Mouse (Mus musculus): ENCODE results near the gene Taar6. TPM values are rescaled to one million over a fixed set of nuclear protein-coding genes. Genes with fewer than 3 reads are reported as not detected.
A peak's percentile ranks its signal among the peaks of the same experiment; 100 is the strongest.

Gene Taar6
- polyA plus RNA-seq, 1 experiment from 2014 or later, result not detected

DNA sequence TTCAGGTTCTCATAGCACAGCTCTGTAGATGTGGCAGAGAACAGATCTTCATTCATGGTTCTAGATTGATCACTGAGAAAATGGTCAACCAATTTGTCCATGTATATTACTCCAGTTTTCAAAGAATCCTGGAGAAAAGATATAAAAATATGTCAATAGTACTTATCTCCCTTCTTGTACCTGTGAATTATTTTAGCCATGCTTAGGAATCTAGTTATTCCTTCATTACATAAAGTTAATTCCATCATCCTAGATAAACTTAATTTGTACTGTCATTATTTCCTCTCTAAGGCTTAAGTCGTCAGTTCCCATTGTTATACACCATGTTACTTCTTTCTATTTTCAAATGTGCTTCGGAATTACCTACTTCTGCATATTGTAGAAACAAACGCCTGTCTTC lies 7.9 kb upstream of the Taar6 start, which contains the start of gene Taar7a:
Gene Taar7a (minus strand): TSS at position 101 of the 400 bp plus-strand sequence.
- H3K4me2 ChIP-seq (replicated peaks; ENCODE audit: low read depth), result no peak within 1 kb of the TSS
- ATAC-seq, result no peak
- H3K36me3 ChIP-seq (ENCODE audit: control insufficient read depth, insufficient read depth), result no peaks in the 10 kb centered on the region
- no peak within 1 kb of the TSS for H3K9ac ChIP-seq (ENCODE audit: low read depth, low read length)
- WGBS, result 84% methylated on average over 3 of the region's 3 CpGs
- no peak within 1 kb of the TSS for H3K4me3 ChIP-seq (ENCODE audit: low read depth, low read length)
- no peaks in the 10 kb centered on the region for H3K27me3 ChIP-seq (replicated peaks; ENCODE audit: control insufficient read depth, insufficient read depth, low read length)
- H3K4me1 ChIP-seq (replicated peaks; ENCODE audit: control insufficient read depth, insufficient read depth, low read length), result no peaks in the 10 kb centered on the region
- TF ChIP-seq CTCF (IDR thresholded peaks at IDR 0.05; ENCODE audit: low read depth), result no peak
- H3K9me3 ChIP-seq (ENCODE audit: control insufficient read depth), result no peaks in the 10 kb centered on the region
- no peak within 1 kb of the TSS for H3K27ac ChIP-seq (ENCODE audit: low read depth, low read length)

DNA sequence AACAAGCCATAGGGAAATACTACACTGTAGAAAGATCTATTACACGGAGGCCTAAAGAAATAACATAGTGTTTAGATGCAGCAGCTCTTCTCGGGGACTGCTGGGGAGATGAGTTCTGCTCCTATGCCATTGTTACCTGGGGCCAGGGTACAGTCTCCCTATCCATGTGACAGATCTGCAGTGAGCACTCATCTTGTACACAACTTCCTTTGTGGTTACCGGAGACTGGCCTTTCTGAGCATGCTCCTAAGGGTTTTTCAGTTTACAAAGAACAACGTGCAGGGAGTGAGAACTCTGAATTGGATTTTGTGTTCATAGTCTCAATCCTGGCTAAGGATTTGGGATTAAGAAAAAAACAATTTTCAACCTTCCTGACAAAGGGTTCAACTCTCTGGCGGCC lies 973 bp upstream of the Taar6 start:
- Histone ChIP-seq H3K4me1 (replicated peaks; ENCODE audit: control insufficient read depth, insufficient read depth, low read length) (no peaks in the 10 kb centered on the region), H3K4me2 (replicated peaks; ENCODE audit: low read depth) (no peak overlapping the region), H3K27ac (ENCODE audit: low read depth, low read length) (no peak overlapping the region), H3K9ac (ENCODE audit: low read depth, low read length) (no peak overlapping the region), H3K4me3 (ENCODE audit: low read depth, low read length) (no peak overlapping the region), H3K9me3 (ENCODE audit: control insufficient read depth) (no peaks in the 10 kb centered on the region), H3K36me3 (ENCODE audit: control insufficient read depth, insufficient read depth) (no peaks in the 10 kb centered on the region), H3K27me3 (replicated peaks; ENCODE audit: control insufficient read depth, insufficient read depth, low read length) (no peaks in the 10 kb centered on the region)
- TF ChIP-seq CTCF (IDR thresholded peaks at IDR 0.05; ENCODE audit: low read depth), result no peak
- ATAC-seq, result no peak
- 71% methylated on average over 5 of the region's 5 CpGs for WGBS

DNA sequence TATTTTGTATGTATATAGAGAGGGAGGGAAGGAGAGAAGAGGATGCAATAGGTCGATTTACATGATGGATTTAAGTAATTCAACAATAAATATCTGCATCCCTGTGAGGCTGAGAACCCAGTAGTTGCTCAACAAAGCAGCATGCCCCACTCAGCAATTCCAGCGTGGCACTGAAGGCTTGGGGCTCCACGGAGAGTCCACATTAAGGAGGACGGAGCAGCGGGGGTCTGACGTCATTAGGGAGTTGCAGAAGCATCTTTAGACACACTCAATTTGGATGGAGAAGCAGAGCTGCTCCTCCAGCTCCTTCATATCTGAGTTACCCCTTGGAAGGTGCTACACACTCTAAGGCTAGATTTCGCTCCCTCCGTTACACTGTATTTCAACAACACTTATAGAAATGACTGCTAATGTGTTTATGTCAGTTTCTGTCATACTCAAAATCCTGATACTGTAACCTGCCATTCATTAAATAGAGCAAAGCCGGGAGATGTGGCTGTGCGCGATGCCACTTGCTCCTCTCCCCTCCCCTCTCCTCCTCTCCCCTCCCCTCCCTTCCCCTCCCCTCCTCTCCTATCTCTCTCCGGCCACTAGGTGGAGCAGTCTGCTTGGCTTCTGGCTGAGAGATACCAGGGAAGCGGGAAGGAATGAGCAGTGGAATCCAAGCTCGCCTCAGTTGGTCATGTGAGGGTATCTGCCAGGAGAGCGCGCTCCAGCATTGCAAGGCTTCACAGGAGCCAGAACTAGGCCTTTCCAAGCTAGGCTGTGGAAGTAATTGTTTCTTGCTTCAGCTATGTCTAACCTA lies 6.3 kb downstream of the Taar6 start:
- no peaks in the 10 kb centered on the region for H3K4me1 ChIP-seq (replicated peaks; ENCODE audit: control insufficient read depth, insufficient read depth, low read length)
- TF ChIP-seq CTCF (IDR thresholded peaks at IDR 0.05; ENCODE audit: low read depth), result peak; percentile 93
- H3K9me3 ChIP-seq (ENCODE audit: control insufficient read depth), result no peaks in the 10 kb centered on the region
- no peaks in the 10 kb centered on the region for H3K27me3 ChIP-seq (replicated peaks; ENCODE audit: control insufficient read depth, insufficient read depth, low read length)
- H3K4me3 ChIP-seq (ENCODE audit: low read depth, low read length), result no peak overlapping the region
- H3K27ac ChIP-seq (ENCODE audit: low read depth, low read length), result no peak overlapping the region
- no peak overlapping the region for H3K9ac ChIP-seq (ENCODE audit: low read depth, low read length)
- H3K4me2 ChIP-seq (replicated peaks; ENCODE audit: low read depth), result no peak overlapping the region
- 47% methylated on average over 16 of the region's 16 CpGs for WGBS
- ATAC-seq, result peak; percentile 85
- no peaks in the 10 kb centered on the region for H3K36me3 ChIP-seq (ENCODE audit: control insufficient read depth, insufficient read depth)

DNA sequence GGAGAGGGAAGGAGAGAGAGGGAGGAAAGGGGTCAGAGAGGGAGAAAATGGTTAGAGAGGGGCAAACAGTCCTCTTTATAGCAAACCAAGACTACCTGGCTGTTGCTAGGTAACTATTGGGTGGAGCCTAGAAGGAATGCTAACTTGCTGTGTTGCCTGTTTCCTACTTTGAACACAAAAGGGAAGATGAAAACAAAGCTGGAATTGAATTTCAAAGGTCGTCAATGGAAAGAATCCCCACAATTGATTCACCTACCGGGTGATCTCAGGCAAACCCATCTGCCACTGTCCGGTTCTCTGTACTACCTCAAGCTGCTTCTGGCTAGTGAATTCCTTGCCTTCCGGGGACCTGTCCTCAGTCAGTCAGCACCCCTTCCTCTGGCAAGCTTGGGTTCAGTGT lies 7.5 kb downstream of the Taar6 start:
- no peaks in the 10 kb centered on the region for H3K4me1 ChIP-seq (replicated peaks; ENCODE audit: control insufficient read depth, insufficient read depth, low read length)
- H3K4me3 ChIP-seq (ENCODE audit: low read depth, low read length), result no peak overlapping the region
- no peak overlapping the region for H3K27ac ChIP-seq (ENCODE audit: low read depth, low read length)
- 54% methylated on average over 4 of the region's 4 CpGs for WGBS
- no peak overlapping the region for H3K4me2 ChIP-seq (replicated peaks; ENCODE audit: low read depth)
- H3K9ac ChIP-seq (ENCODE audit: low read depth, low read length), result no peak overlapping the region
- no peaks in the 10 kb centered on the region for H3K27me3 ChIP-seq (replicated peaks; ENCODE audit: control insufficient read depth, insufficient read depth, low read length)
- TF ChIP-seq CTCF (IDR thresholded peaks at IDR 0.05; ENCODE audit: low read depth), result no peak
- no peaks in the 10 kb centered on the region for H3K9me3 ChIP-seq (ENCODE audit: control insufficient read depth)
- H3K36me3 ChIP-seq (ENCODE audit: control insufficient read depth, insufficient read depth), result no peaks in the 10 kb centered on the region
- ATAC-seq, result no peak

DNA sequence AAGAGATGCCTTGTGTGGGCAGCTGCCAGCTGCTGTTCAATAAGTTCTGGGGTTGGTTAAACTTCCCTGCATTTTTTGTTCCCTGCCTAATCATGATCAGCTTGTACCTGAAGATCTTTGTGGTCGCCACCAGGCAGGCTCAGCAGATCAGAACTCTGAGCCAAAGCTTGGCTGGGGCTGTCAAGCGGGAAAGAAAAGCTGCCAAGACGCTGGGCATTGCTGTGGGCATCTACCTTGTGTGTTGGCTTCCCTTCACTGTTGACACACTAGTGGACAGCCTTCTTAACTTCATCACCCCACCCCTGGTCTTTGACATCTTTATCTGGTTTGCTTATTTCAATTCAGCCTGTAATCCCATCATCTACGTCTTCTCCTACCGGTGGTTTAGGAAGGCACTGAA lies 14.2 kb downstream of the Taar6 start:
- Histone ChIP-seq H3K4me3 (ENCODE audit: low read depth, low read length) (no peak overlapping the region), H3K4me1 (replicated peaks; ENCODE audit: control insufficient read depth, insufficient read depth, low read length) (no peaks in the 10 kb centered on the region), H3K9me3 (ENCODE audit: control insufficient read depth) (no peaks in the 10 kb centered on the region), H3K27ac (ENCODE audit: low read depth, low read length) (no peak overlapping the region), H3K27me3 (replicated peaks; ENCODE audit: control insufficient read depth, insufficient read depth, low read length) (no peaks in the 10 kb centered on the region), H3K9ac (ENCODE audit: low read depth, low read length) (no peak overlapping the region), H3K36me3 (ENCODE audit: control insufficient read depth, insufficient read depth) (no peaks in the 10 kb centered on the region), H3K4me2 (replicated peaks; ENCODE audit: low read depth) (no peak overlapping the region)
- TF ChIP-seq CTCF (IDR thresholded peaks at IDR 0.05; ENCODE audit: low read depth), result no peak
- no peak for ATAC-seq
- WGBS, result 87% methylated on average over 5 of the region's 5 CpGs

DNA sequence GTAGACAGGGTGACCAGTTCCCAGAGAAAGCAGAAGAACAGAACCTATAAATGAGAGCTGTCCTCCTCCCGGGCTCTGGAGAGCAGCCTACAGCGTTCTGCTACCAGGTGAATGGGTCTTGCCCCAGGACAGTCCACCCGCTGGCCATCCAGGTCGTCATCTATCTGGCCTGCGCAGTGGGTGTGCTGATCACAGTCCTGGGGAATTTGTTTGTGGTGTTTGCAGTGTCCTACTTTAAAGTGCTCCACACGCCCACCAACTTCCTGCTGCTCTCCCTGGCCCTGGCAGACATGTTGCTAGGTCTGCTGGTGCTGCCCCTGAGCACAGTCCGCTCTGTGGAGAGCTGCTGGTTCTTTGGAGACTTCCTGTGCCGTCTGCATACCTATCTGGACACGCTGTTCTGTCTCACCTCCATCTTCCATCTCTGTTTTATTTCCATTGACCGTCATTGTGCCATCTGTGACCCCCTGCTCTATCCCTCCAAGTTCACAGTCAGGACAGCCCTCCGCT lies 14.7 kb downstream of the Taar6 start, which contains the start of gene Taar5:
Gene Taar5 (plus strand): TSS at position 51 of the 510 bp plus-strand sequence.
- no peak within 1 kb of the TSS for H3K9ac ChIP-seq (ENCODE audit: low read depth, low read length)
- no peaks in the 10 kb centered on the region for H3K27me3 ChIP-seq (replicated peaks; ENCODE audit: control insufficient read depth, insufficient read depth, low read length)
- no peak within 1 kb of the TSS for H3K4me3 ChIP-seq (ENCODE audit: low read depth, low read length)
- no peak for TF ChIP-seq CTCF (IDR thresholded peaks at IDR 0.05; ENCODE audit: low read depth)
- no peak for ATAC-seq
- no peak within 1 kb of the TSS for H3K4me2 ChIP-seq (replicated peaks; ENCODE audit: low read depth)
- 88% methylated on average over 11 of the region's 11 CpGs for WGBS
- no peaks in the 10 kb centered on the region for H3K4me1 ChIP-seq (replicated peaks; ENCODE audit: control insufficient read depth, insufficient read depth, low read length)
- no peaks in the 10 kb centered on the region for H3K36me3 ChIP-seq (ENCODE audit: control insufficient read depth, insufficient read depth)
- H3K27ac ChIP-seq (ENCODE audit: low read depth, low read length), result no peak within 1 kb of the TSS
- no peaks in the 10 kb centered on the region for H3K9me3 ChIP-seq (ENCODE audit: control insufficient read depth)

Measured in intestine, postnatal 0 days (tissue).